Mouse (Mus musculus) limb, embryonic 10.5 days (tissue): Measurements from ENCODE around the gene Rbbp8nl. TPM values are rescaled to one million over a fixed set of nuclear protein-coding genes. Genes with fewer than 3 reads are reported as not detected.

Experiments
- DNase-seq: peaks from one replicate; pipeline ENCODE4 v3.0.0-alpha.2; 2017; ENCODE audit warnings: low spot score
- H3K27ac ChIP-seq: fragments of 300-500 bp; sonication (generic); 2 replicates; pipeline ENCODE4 v1.5.1; 2016; ENCODE audit warnings: mild to moderate bottlenecking
- H3K27me3 ChIP-seq: fragments of 300-500 bp; sonication (generic); 2 replicates; pipeline ENCODE4 v1.6.1; 2016; ENCODE audit warnings: low read depth, mild to moderate bottlenecking; ENCODE audit not compliant: poor library complexity, severe bottlenecking
- H3K36me3 ChIP-seq: fragments of 300-500 bp; sonication (generic); 2 replicates; pipeline ENCODE4 v1.6.1; 2016; ENCODE audit warnings: mild to moderate bottlenecking, moderate library complexity
- H3K4me1 ChIP-seq: fragments of 300-500 bp; sonication (generic); 2 replicates; pipeline ENCODE4 v1.6.1; 2016
- H3K4me3 ChIP-seq: fragments of 300-500 bp; sonication (generic); 2 replicates; pipeline ENCODE4 v1.5.1; 2016; ENCODE audit warnings: mild to moderate bottlenecking, moderate library complexity
- H3K9me3 ChIP-seq: fragments of 300-500 bp; sonication (generic); replicated peaks from 2 replicates; pipeline ENCODE4 v1.6.1; 2016; ENCODE audit warnings: mild to moderate bottlenecking
- WGBS: fragments of 180-500 bp; shearing (Covaris S2); methylation state at CpG from one replicate; pipeline ENCODE4 v1.1.7; 2016; 5-methylcytosine and 5-hydroxymethylcytosine counted together
- polyA plus RNA-seq: library from polyadenylated mRNA; unstranded; fragments of >200 nt; fragmentation: Nextera tagmentation; extraction: Ambion mirVana; gene quantifications from 2 replicates; pipeline ENCODE4 v1.2.1, GENCODE M21; 2016

The Rbbp8nl gene
- 0.50 and 0.78 TPM in 2 replicates for polyA plus RNA-seq

DNA sequence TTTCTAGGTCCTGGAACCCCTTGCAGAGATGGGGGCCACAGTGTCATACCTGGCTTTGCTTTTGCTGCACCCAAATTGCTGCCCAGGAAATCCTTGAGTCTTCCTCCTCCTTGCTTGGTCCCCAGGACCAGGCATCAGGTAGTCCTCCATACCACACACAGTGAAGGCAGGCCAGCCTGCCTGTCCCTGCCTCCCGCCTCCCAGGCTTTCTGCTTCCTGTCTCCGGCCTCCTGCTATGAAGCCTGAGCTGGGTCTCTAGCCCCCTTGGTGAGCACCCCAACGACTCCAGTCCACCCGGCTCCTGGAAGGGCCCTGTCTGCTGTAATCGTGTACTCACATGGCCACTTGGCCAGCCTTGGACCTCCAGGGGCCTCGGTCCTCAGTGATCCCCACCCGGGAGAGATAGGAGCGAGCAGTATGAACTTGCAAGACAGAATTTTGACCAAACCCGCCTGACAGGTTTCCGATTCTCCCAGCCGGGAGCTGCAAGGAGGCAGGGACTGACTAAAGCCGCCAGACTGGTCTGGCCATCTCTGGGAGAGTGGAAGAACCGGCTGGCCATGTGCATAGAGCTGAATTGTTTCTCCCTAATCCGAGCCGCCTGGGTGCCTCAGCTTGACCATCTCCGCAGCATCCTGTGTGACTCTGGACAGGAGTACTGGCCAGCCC, at the start of gene Rbbp8nl:
Gene Rbbp8nl (minus strand): TSS at position 440 of the 669 bp plus-strand sequence.
- peak; percentile 66 for DNase-seq
- no peaks in the 10 kb centered on the region for H3K36me3 ChIP-seq
- 0 out of 2 replicates have a peak, but pooled peaks cover 3% of the 10 kb centered on the region for H3K27me3 ChIP-seq
- H3K4me1 ChIP-seq: peaks cover 15% of the 10 kb centered on the region
- H3K9me3 ChIP-seq: no peaks in the 10 kb centered on the region
- WGBS: 44% methylated on average over 16 of the region's 16 CpGs
- H3K4me3 ChIP-seq: 0 out of 2 replicates have a peak within 1 kb of the TSS, but pooled peaks have one; percentile 2
- H3K27ac ChIP-seq: peak within 1 kb of the TSS; percentile 71

DNA sequence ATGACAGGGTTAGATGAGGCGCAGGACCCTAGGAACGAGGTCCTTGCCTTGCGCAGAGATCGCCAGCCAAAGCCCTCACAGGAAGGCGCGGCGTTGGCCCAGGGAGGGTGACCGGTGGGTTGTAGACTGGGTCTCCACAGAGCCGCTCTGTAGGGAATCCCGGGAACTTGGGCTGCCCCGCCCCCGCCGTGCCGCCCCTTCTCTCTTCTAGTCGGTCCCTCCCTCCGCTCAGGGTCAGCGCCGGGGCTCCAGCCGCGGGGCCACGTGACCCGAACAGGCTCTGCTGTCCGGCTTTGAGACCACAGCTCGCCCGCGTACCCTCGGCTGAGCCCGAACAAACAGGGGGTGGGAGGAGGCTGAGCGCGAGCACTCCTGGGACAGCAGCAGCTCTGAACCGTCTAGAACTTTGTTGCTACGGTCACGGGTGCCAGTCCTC, 44.9 kb upstream of the Rbbp8nl start, which contains the start of gene Gata5:
Gene Gata5 (minus strand): TSS at position 149 of the 436 bp plus-strand sequence.
- Histone ChIP-seq H3K9me3 (no peaks in the 10 kb centered on the region), H3K4me3 (peak within 1 kb of the TSS; percentile 49), H3K36me3 (no peaks in the 10 kb centered on the region), H3K27me3 (peaks cover 82% of the 10 kb centered on the region), H3K27ac (peak within 1 kb of the TSS; percentile 64), H3K4me1 (peaks cover 43% of the 10 kb centered on the region)
- DNase-seq: peak; percentile 81
- WGBS: under 1% methylated on average over 33 of the region's 33 CpGs

DNA sequence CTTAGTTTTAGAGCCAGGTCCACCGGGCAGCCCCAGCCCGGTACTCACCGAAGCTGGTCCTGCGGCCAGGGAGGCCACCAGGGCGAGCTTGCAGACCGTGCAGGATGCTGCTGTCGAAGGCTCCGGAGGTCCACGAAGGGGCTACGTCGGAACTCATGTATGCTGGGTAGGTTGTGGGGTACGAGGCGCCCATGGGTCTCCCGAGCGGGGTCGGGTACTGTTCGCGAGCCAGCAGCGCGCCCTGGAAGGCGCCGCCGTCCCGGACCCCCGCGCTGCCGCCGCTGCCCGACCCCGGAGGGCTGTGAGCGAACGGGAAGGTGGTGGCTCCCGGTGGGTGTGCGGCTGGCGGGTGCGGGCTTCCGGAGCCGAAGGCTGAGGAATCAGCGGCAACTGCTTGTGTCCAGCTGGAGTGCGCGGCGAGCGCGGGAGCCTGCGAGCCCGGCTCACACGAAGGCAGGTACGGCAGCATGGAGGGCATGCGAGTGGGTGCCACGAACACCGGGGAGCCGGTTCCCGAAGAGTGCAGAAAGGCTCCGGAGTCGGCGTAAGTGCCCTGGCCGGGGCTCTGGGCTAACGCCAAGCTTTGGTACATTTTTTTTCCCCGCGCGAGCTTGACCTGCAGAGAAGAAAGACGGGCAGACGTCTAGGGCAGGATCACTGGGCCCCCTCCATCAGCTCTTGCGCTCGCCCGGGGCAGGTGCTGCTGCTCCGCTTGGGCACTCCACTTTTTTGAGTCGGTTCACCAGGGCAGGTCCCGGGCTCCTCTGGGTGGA, 44.3 kb upstream of the Rbbp8nl start:
- peak; percentile 69 for DNase-seq
- WGBS: under 1% methylated on average over 69 of the region's 69 CpGs
- no peaks in the 10 kb centered on the region for H3K36me3 ChIP-seq
- H3K4me1 ChIP-seq: peaks cover 39% of the 10 kb centered on the region
- H3K9me3 ChIP-seq: no peaks in the 10 kb centered on the region
- H3K4me3 ChIP-seq: peak overlapping the region; percentile 49
- peak overlapping the region; percentile 64 for H3K27ac ChIP-seq
- peaks cover 76% of the 10 kb centered on the region for H3K27me3 ChIP-seq

DNA sequence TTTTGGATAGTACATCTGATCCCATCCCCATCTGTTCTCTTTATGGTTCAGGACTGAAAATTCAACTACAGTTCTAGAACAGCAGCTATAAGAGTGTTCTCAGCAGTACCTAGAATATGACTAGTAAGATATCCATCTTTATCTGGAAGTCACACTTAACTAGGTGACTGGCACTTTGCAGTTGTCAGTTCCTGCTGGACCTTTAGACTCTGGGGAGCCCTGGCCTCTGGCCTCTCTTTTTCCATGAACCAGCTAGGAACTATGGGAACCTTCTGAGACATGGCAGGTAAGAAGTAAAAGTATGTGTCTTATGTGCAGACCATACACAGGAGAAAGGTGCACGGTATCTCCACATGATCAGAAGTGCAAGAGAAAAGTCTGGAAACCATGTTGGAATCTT, 39.8 kb upstream of the Rbbp8nl start:
- H3K9me3 ChIP-seq: no peaks in the 10 kb centered on the region
- no peak overlapping the region for H3K27ac ChIP-seq
- WGBS: 90% methylated on average over 1 of the region's 1 CpGs
- no peak overlapping the region for H3K4me3 ChIP-seq
- peaks cover 38% of the 10 kb centered on the region for H3K27me3 ChIP-seq
- no peak for DNase-seq
- H3K36me3 ChIP-seq: no peaks in the 10 kb centered on the region
- peaks cover 9% of the 10 kb centered on the region for H3K4me1 ChIP-seq

DNA sequence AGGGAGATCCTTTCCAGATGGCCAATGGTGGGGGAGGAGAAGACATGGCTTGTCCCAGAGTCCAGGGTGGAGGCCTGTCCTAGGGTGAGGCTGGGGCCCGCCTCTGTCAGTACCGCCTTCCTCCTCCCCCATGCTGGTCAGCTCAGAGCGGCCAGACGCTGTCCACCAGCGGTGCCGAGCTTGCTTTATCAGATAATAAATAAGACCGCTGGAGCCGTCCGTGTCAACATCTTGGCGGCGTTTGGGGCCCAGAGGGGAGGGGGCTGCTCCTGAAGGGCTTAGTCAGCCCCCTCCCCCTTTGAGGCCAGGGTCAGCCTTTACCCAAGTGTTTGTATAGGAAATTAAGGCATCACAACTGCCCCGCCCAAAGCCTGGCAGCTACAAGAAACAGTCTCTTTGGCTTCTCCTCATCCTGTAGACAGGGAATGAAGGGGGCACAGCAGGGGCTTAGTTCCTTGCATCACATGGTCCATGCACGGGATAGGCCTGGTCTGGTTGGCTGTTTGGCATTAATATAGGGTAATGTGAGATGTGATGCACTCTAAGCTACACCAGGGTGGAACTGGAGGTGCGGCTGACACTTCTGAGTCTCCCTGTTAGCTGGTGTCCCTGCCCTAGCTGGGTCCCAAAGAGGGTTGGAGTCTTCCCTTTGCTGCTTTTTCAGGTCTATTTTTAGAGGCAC, 33.1 kb upstream of the Rbbp8nl start:
- Histone ChIP-seq H3K27me3 (no peaks in the 10 kb centered on the region), H3K4me1 (peaks cover 16% of the 10 kb centered on the region), H3K4me3 (0 out of 2 replicates have a peak overlapping the region, but pooled peaks have one; percentile 20), H3K9me3 (no peaks in the 10 kb centered on the region), H3K27ac (peak overlapping the region; percentile 59), H3K36me3 (no peaks in the 10 kb centered on the region)
- DNase-seq: no peak
- 20% methylated on average over 14 of the region's 14 CpGs for WGBS

DNA sequence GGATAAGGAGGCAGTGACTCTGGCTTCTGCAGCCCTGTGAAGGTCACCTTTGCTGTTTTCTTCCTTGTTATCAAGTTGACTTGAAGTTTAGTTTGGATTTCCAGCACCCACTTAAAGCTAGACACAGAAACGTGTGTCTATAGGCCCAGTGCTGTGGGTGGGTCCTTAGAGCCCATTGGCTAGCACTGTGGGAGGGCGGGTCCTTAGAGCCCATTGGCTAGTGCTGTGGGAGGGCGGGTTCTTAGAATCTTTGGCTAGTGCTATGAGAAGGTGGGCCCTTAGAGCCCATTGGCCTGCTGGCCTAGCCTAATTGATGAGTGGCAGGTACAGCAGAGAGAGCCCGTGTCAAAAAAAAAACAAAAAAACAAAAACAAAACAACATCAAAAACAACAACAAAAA, 30.5 kb upstream of the Rbbp8nl start:
- DNase-seq: no peak

DNA sequence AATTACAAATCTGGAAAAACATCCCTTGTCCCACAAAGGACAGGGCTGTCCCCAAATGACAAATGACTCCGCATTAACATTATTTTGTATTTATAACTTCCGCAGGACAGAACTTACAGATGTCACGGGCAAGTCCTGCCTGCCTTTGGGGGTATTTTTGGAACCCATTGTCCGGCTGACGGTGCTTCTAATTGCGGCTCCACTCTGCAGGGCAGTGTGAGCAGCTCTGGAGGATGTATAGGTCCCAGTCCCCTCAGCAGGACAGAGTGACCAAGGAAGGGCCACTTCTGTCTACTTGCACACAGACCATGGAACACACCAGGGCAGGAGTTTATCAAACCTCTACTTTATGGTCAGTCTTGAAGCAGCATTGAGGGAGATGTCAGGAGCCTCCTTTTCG, 27.9 kb upstream of the Rbbp8nl start:
- H3K27ac ChIP-seq: no peak overlapping the region
- H3K36me3 ChIP-seq: no peaks in the 10 kb centered on the region
- peaks cover 13% of the 10 kb centered on the region for H3K4me1 ChIP-seq
- no peaks in the 10 kb centered on the region for H3K27me3 ChIP-seq
- no peaks in the 10 kb centered on the region for H3K9me3 ChIP-seq
- no peak overlapping the region for H3K4me3 ChIP-seq
- 88% methylated on average over 7 of the region's 7 CpGs for WGBS
- no peak for DNase-seq

More for the DNA sequence above, 30.5 kb upstream of the Rbbp8nl start:
- H3K27me3 ChIP-seq: no peaks in the 10 kb centered on the region
- H3K9me3 ChIP-seq: no peaks in the 10 kb centered on the region
- 69% methylated on average over 4 of the region's 4 CpGs for WGBS
- no peaks in the 10 kb centered on the region for H3K36me3 ChIP-seq
- no peak overlapping the region for H3K4me3 ChIP-seq
- H3K4me1 ChIP-seq: peaks cover 21% of the 10 kb centered on the region
- no peak overlapping the region for H3K27ac ChIP-seq

DNA sequence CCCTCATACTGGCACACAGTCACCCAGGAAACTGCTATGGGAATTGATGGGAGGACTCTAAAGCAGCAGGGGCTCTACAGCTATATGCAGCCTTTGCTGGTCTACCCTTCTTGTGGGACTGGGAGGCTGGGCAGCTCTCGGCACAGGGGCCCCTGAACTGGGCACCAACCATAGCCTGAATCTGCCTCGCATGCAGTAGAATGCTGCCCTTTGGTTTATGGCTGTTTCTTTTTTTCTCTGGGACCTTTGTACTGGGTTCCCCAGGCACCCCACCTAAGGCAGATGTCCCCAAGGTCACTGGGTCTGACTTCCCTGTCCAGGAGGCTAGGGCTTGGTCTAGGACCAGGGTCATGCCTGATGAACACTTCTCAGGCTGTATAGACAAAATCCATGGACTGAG, 24.6 kb upstream of the Rbbp8nl start:
- Histone ChIP-seq H3K36me3 (no peaks in the 10 kb centered on the region), H3K4me1 (peaks cover 10% of the 10 kb centered on the region), H3K27me3 (no peaks in the 10 kb centered on the region), H3K9me3 (no peaks in the 10 kb centered on the region), H3K4me3 (no peak overlapping the region), H3K27ac (no peak overlapping the region)
- WGBS: 84% methylated on average over 2 of the region's 2 CpGs
- no peak for DNase-seq

DNA sequence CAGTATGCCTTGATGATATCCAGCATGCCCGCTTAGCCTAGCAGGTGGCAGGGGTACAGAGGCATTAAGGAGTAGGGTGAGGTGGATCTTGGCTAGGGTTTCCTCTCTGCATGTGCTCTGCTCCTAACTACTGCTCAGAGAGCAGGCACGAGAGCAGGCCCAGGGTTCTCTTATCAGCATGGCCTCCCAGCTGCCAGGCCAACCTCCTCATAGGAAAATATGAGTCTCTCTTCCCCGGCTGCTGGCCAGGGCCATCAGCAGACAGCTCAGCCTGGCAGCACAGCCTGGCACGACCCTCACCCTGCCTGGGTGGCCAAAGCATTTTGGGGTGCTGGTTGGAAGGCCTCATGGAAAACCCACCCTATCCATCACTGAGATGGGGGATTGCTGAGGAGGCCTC, 21.5 kb upstream of the Rbbp8nl start:
- 81% methylated on average over 4 of the region's 4 CpGs for WGBS
- H3K9me3 ChIP-seq: no peaks in the 10 kb centered on the region
- H3K27ac ChIP-seq: no peak overlapping the region
- no peak for DNase-seq
- H3K27me3 ChIP-seq: no peaks in the 10 kb centered on the region
- peaks cover 9% of the 10 kb centered on the region for H3K4me1 ChIP-seq
- H3K36me3 ChIP-seq: no peaks in the 10 kb centered on the region
- no peak overlapping the region for H3K4me3 ChIP-seq

DNA sequence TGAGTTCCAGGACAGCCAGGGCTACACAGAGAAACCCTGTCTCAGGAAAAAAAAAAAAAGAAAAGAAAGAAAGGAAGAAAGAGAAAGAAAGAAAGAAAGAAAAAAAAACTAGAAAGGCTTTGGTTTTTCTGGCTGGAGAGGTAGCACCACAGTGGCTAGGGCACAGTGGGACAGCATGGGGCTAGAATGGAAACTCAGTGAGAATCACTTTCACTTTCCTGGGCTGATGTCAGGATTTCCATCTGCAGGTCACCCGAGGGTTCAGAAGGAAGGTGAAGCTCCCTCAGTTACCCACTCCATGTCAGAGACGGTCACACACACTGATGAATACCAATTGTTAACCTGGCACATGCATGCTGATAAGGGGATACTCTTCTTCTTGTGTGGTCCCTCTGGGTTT, 18.0 kb upstream of the Rbbp8nl start:
- no peak for DNase-seq
- Histone ChIP-seq H3K27ac (no peak overlapping the region), H3K4me3 (no peak overlapping the region), H3K36me3 (no peaks in the 10 kb centered on the region), H3K4me1 (peaks cover 8% of the 10 kb centered on the region), H3K27me3 (no peaks in the 10 kb centered on the region), H3K9me3 (no peaks in the 10 kb centered on the region)
- 50% methylated on average over 2 of the region's 2 CpGs for WGBS

DNA sequence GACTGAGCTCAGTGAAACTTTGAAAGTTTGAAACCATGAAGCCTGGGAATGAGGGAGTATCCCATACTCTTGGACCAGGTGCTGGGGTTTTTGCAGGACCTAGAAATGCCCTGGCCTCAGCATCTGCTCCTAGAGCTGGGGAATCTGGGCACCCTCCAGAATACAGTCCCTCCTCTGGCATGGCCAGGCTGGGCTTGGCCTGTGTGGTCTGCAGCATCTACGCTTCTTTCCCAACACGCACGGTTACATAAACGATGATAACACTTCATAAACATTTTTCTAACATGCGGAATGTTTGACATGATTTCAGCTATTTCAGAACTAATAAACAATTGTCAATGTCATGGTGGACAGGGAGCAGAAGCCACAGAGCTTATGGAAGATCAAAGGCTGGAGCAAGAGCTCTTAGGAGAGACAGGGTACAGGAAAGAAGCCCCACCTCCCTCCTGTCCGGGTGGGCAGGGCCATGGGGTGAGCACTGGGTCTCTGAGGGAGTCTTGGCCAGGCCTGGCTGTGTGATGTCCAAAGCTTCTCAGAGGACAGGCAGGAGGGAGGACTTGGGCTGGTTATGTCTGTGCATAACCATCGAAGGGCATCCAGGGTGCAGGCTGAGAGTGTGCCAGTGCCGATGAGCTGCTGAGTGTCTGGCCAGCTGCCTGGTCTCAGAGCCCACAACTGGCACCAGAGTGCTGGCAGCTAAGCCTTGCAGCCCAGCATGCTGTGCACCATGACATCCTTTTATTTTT, 16.9 kb upstream of the Rbbp8nl start:
- H3K9me3 ChIP-seq: no peaks in the 10 kb centered on the region
- H3K27me3 ChIP-seq: no peaks in the 10 kb centered on the region
- H3K27ac ChIP-seq: no peak overlapping the region
- no peaks in the 10 kb centered on the region for H3K36me3 ChIP-seq
- DNase-seq: no peak
- WGBS: 86% methylated on average over 8 of the region's 8 CpGs
- peaks cover 8% of the 10 kb centered on the region for H3K4me1 ChIP-seq
- H3K4me3 ChIP-seq: no peak overlapping the region

DNA sequence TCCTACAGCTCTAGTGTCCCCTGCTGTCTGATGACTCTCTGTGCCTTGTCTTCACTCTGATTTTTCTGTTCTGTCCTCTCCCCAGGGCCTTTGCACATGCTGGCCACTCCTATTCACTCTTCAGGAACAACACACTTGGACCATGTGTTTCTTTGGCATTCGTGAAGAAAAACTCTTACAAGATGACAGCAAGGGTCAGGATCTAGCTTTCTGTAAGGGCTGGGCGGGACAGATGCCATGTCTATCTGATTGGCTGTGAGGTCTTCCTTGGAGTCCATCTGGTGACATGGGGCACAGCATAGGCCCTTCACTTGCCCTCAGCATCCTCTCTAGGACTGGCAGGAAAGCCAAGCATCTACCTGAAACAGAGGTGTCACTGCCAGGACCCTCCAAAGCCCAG, 16.3 kb upstream of the Rbbp8nl start:
- DNase-seq: no peak
- WGBS: 85% methylated on average over 2 of the region's 2 CpGs
- no peak overlapping the region for H3K4me3 ChIP-seq

More for the DNA sequence above, 16.3 kb upstream of the Rbbp8nl start:
- Histone ChIP-seq H3K27me3 (no peaks in the 10 kb centered on the region), H3K4me1 (peaks cover 8% of the 10 kb centered on the region), H3K27ac (no peak overlapping the region), H3K9me3 (0 out of 2 replicates have a peak, but pooled peaks cover 2% of the 10 kb centered on the region), H3K36me3 (no peaks in the 10 kb centered on the region)
